Mouse (Mus musculus) mammary gland, adult 2 months (tissue): ENCODE results near the gene Trip11. TPM values are rescaled to one million over a fixed set of nuclear protein-coding genes. Genes with fewer than 3 reads are reported as not detected.

Experiments
- polyA plus RNA-seq: library from polyadenylated mRNA; depleted of rRNA; stranded (reverse); fragments of >200 nt; gene quantifications from 2 replicates; pipeline ENCODE4 v1.2.3, GENCODE M21; 2012; ENCODE audit warnings: low replicate concordance; rRNA removed

Gene Trip11
- 4.1 and 6.6 TPM in 2 replicates for polyA plus RNA-seq

GRCm38 (mm10) chr12:101912626-101913490 is at the start of gene Trip11:
Gene Trip11, minus strand, starts transcription at chr12:101913267.

GRCm38 (mm10) chr12:101957942-101958544 is 45.0 kb upstream of the Trip11 start, which contains the start of gene Atxn3:
Gene Atxn3, minus strand, starts transcription at chr12:101958246.

GRCm38 (mm10) chr12:101818608-101819370 is 94.3 kb downstream of the Trip11 start, which contains the start of gene Fbln5:
Gene Fbln5, minus strand, starts transcription at chr12:101819055.

Other genes with a start within 250 kb of the Trip11 start
- gene Tc2n, start 194.7 kb downstream of the Trip11 start, polyA plus RNA-seq, result 0.07 and 0.17 TPM in 2 replicates
- gene Fbln5, start 94.2 kb downstream of the Trip11 start, polyA plus RNA-seq, result 42.5 and 82.5 TPM in 2 replicates
- gene Atxn3, start 45.0 kb upstream of the Trip11 start, polyA plus RNA-seq, result 2.4 and 5.5 TPM in 2 replicates
- gene Cpsf2, start 62.7 kb upstream of the Trip11 start, polyA plus RNA-seq, result 2.4 and 4.3 TPM in 2 replicates
- gene Slc24a4, start 215.5 kb upstream of the Trip11 start, polyA plus RNA-seq, result 0.08 TPM in 1 of 2 replicates, not detected in the other